Mouse (Mus musculus) thymus, adult 18-20 months (tissue): Measurements from ENCODE around the gene Map2k1.
"Not testable (repeated sequence)": the region's sequence is repeated elsewhere in the genome, so short reads cannot be mapped to it uniquely, and the experiment has no call there.

Source experiments
- DNase-seq, 2 experiments: peaks; one replicate each; pipeline ENCODE4 v3.0.0; 2022; ENCODE audit warnings: mixed read lengths in 2 of 2

The Map2k1 gene

GRCm38 (mm10) chr9:64253021-64253904 is at the start of gene Map2k1:
Gene Map2k1, minus strand, starts transcription at chr9:64253631.
- DNase-seq, result peak; percentile 99

GRCm38 (mm10) chr9:64303086-64303485 is 49.7 kb upstream of the Map2k1 start:
- DNase-seq, result not testable (repeated sequence)

GRCm38 (mm10) chr9:64282404-64282987 is 29.1 kb upstream of the Map2k1 start:
- DNase-seq, result no peak

- no peak for DNase-seq
Observed at GRCm38 (mm10) chr9:64281781-64282178, 28.3 kb upstream of the Map2k1 start.

GRCm38 (mm10) chr9:64281105-64281780 is 27.8 kb upstream of the Map2k1 start, which contains the start of gene Tipin:
Gene Tipin, plus strand, starts transcription at chr9:64281581.
- peak; percentile 89 to 92 for DNase-seq

- DNase-seq, result no peak
Observed at GRCm38 (mm10) chr9:64278665-64279310, 25.4 kb upstream of the Map2k1 start.

GRCm38 (mm10) chr9:64277706-64278105 is 24.3 kb upstream of the Map2k1 start:
- peak; percentile 24 to 41 for DNase-seq

GRCm38 (mm10) chr9:64274919-64275318 is 21.5 kb upstream of the Map2k1 start:
- no peak for DNase-seq

GRCm38 (mm10) chr9:64274291-64274690 is 20.9 kb upstream of the Map2k1 start:
- DNase-seq, result no peak

- DNase-seq, result no peak
Observed at GRCm38 (mm10) chr9:64273757-64274156, 20.3 kb upstream of the Map2k1 start.

GRCm38 (mm10) chr9:64272611-64273010 is 19.2 kb upstream of the Map2k1 start:
- DNase-seq, result no peak

- no peak for DNase-seq
Observed at GRCm38 (mm10) chr9:64271249-64271648, 17.8 kb upstream of the Map2k1 start.

- DNase-seq, result not testable (repeated sequence)
Observed at GRCm38 (mm10) chr9:64268836-64269235, 15.4 kb upstream of the Map2k1 start.

- DNase-seq, result no peak
Observed at GRCm38 (mm10) chr9:64268196-64268595, 14.8 kb upstream of the Map2k1 start.

GRCm38 (mm10) chr9:64267231-64267630 is 13.8 kb upstream of the Map2k1 start:
- DNase-seq, result no peak

GRCm38 (mm10) chr9:64264813-64265212 is 11.4 kb upstream of the Map2k1 start:
- DNase-seq, result no peak

- no peak for DNase-seq
Observed at GRCm38 (mm10) chr9:64261023-64261422, 7.6 kb upstream of the Map2k1 start.

GRCm38 (mm10) chr9:64259906-64260305 is 6.5 kb upstream of the Map2k1 start:
- DNase-seq, result no peak

- no peak for DNase-seq
Observed at GRCm38 (mm10) chr9:64256204-64256603, 2.8 kb upstream of the Map2k1 start.

- DNase-seq, result no peak
Observed at GRCm38 (mm10) chr9:64255422-64255821, 2.0 kb upstream of the Map2k1 start.

- DNase-seq, result peak in 1 of 2 experiments; percentile 5
Observed at GRCm38 (mm10) chr9:64252591-64253020, 825 bp downstream of the Map2k1 start.

GRCm38 (mm10) chr9:64250111-64250730 is 3.2 kb downstream of the Map2k1 start:
- DNase-seq, result no peak
